In the genomic region with DNA sequence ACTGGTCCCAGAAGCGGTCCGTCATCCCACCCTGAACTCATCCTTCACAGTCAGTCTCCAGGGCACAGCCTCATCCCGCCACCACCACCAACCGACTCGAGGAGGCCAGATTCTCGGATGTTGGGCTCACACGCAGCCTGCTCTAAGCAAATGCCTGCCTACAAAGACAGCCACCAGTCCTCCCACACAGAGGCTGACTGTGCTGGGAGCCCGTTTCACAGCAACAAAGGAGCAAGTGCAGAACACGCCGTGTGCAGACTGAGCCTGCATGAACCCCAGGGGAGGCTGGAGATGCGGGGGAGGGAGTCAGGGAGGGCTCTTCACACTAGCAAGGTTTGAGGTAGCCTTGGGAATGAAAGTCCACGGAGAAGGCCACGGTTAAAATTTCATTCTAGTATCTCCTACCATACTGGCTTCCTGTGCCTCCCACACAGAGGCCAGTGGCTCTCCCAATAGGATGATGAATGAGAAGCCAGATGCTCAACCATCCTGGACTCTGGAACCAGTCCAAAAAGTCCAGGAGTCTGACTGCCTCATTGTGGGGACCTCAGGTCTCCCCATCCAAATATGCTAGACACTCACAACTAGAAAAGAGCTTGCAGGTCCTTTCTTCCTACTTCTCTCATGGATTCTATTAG, we compare ENCODE assay signal across 10 mouse cellular contexts. TPM values are rescaled to one million over a fixed set of nuclear protein-coding genes. Genes with fewer than 3 reads are reported as not detected.
DNase-seq lines count a peak whose midpoint lies in the region; ATAC-seq and TF ChIP-seq lines count a peak whose summit lies in the region.
"Had no signal": no experiment of that assay in that cellular context is flagged by ENCODE, and none has a peak within 500 bp of the region (broad histone marks: within the 10 kb centered on the region; RNA-seq: fewer than 3 reads in every experiment).

No protein-coding gene starts in this region.

- intact Hi-C loops in heart, adult 2 months (cut with DNase I): no loop called here

- H3K4me1 ChIP-seq in heart, adult 2 months (ENCODE audit: control insufficient read depth, insufficient read depth, low read length): peaks cover 6% of the 10 kb centered on the region
- H3K4me1 ChIP-seq in hindbrain, embryonic 16.5 days (ENCODE audit: control insufficient read depth, insufficient read depth, low read depth, low read length): peaks cover 24% of the 10 kb centered on the region
- peaks cover 55% of the 10 kb centered on the region for H3K4me1 ChIP-seq in midbrain, embryonic 12.5 days

- WGBS in heart, adult 2 months: 44% methylated on average over 13 of the region's 13 CpGs
- 29% methylated on average over 13 of the region's 13 CpGs for WGBS in hindbrain, embryonic 16.5 days
- WGBS in midbrain, embryonic 12.5 days: 61% methylated on average over 13 of the region's 13 CpGs

- no peaks in the 10 kb centered on the region for H3K9me3 ChIP-seq in hindbrain, embryonic 16.5 days (ENCODE audit: control insufficient read depth, low read length)
- H3K9me3 ChIP-seq in midbrain, embryonic 12.5 days: no peaks in the 10 kb centered on the region
- H3K9me3 ChIP-seq: limb, embryonic 15.5 days had no signal

- no peaks in the 10 kb centered on the region for H3K27me3 ChIP-seq in heart, adult 2 months (ENCODE audit: control insufficient read depth, insufficient read depth, low read length)
- no peaks in the 10 kb centered on the region for H3K27me3 ChIP-seq in hindbrain, embryonic 16.5 days (replicated peaks; ENCODE audit: control insufficient read depth, insufficient read depth, low read length)
- H3K27me3 ChIP-seq in midbrain, embryonic 12.5 days: no peaks in the 10 kb centered on the region
- H3K27me3 ChIP-seq: limb, embryonic 15.5 days had no signal

- DNase-seq in heart, adult 18-20 months: peak; percentile 28 to 38
- no peak for DNase-seq in heart, adult 2 months
- peak; percentile 93 for DNase-seq in brain, adult 2 months (ENCODE audit: low read depth, low spot score)
- DNase-seq in Muller cell, postnatal 12 days (ENCODE audit: inconsistent ontology term): no peak
- no peak for DNase-seq in adrenal gland, postnatal 4 days (ENCODE audit: low spot score in 2 of 2)
- DNase-seq: thymus, postnatal 36 days had no signal

- no peak for TF ChIP-seq EP300 in heart, adult 2 months (IDR thresholded peaks at IDR 0.05; ENCODE audit: insufficient read depth, low read depth, low read length)

- no peak overlapping the region for H3K9ac ChIP-seq in heart, adult 2 months (ENCODE audit: low read depth, low read length)
- peak overlapping the region; percentile 12 for H3K9ac ChIP-seq in hindbrain, embryonic 16.5 days (ENCODE audit: low read depth, low read length)
- H3K9ac ChIP-seq in midbrain, embryonic 12.5 days (replicated peaks): no peak overlapping the region
- H3K9ac ChIP-seq: limb, embryonic 15.5 days had no signal

- H3K4me3 ChIP-seq in heart, adult 2 months: no peak overlapping the region
- no peak overlapping the region for H3K4me3 ChIP-seq in hindbrain, embryonic 16.5 days (ENCODE audit: low read length)
- no peak overlapping the region for H3K4me3 ChIP-seq in midbrain, embryonic 12.5 days
- H3K4me3 ChIP-seq: limb, embryonic 15.5 days had no signal

- no peak overlapping the region for H3K27ac ChIP-seq in heart, adult 2 months
- peak overlapping the region; percentile 42; the same call in 1 of the 2 replicates for H3K27ac ChIP-seq in hindbrain, embryonic 16.5 days (ENCODE audit: low read depth, low read length)
- H3K27ac ChIP-seq in midbrain, embryonic 12.5 days (replicated peaks): 0 out of 2 replicates have a peak overlapping the region, but pooled peaks have one; percentile 35
- H3K27ac ChIP-seq: limb, embryonic 15.5 days had no signal

- 0 out of 2 replicates have a peak overlapping the region, but pooled peaks have one; percentile 4 for H3K4me2 ChIP-seq in hindbrain, embryonic 16.5 days (ENCODE audit: low read length)
- no peak overlapping the region for H3K4me2 ChIP-seq in midbrain, embryonic 12.5 days (replicated peaks)
- H3K4me2 ChIP-seq: limb, embryonic 15.5 days had no signal

- peak; percentile 74 for ATAC-seq in hindbrain, embryonic 16.5 days
- peak; percentile 30; the same call in 1 of the 2 replicates for ATAC-seq in midbrain, embryonic 12.5 days (ENCODE audit: low FRiP score, low read depth)
- ATAC-seq in megakaryocyte progenitor cell, adult 5-6 weeks (replicated peaks; ENCODE audit: poor library complexity): no peak

- TF ChIP-seq CTCF in heart, adult 2 months (IDR thresholded peaks at IDR 0.05): no peak

- no peaks in the 10 kb centered on the region for H3K36me3 ChIP-seq in heart, adult 2 months (ENCODE audit: control insufficient read depth, insufficient read depth, low read length)
- no peaks in the 10 kb centered on the region for H3K36me3 ChIP-seq in hindbrain, embryonic 16.5 days (ENCODE audit: control insufficient read depth, insufficient read depth, low read length)
- no peaks in the 10 kb centered on the region for H3K36me3 ChIP-seq in midbrain, embryonic 12.5 days
- H3K36me3 ChIP-seq: limb, embryonic 15.5 days had no signal

- no peak for TF ChIP-seq POLR2A in heart, adult 2 months (IDR thresholded peaks at IDR 0.05; ENCODE audit: insufficient read depth, low read depth, low read length)

- H3K79me2 ChIP-seq in heart, adult 2 months (replicated peaks; ENCODE audit: control insufficient read depth, insufficient read depth, low read length): no peaks in the 10 kb centered on the region

RNA-seq across cellular contexts. Expression of gene Kalrn, which starts 59.3 kb away (rescaled TPM):
- total RNA-seq in heart, adult 18-20 months (2021): 10 to 100 TPM; 20.9 to 21.2 TPM
- total RNA-seq in heart, adult 2 months (2021): 10 to 100 TPM; 26.1 to 31.8 TPM
- 8.2 and 13.6 TPM in 2 replicates for polyA plus RNA-seq in heart, adult 2 months (2012; rRNA removed)
- 20.9 and 23.3 TPM in 2 replicates for polyA plus RNA-seq in hindbrain, embryonic 16.5 days (2015; fragmentation: Nextera tagmentation; extraction: Ambion mirVana)
- polyA plus RNA-seq in midbrain, embryonic 12.5 days (2016; fragmentation: Nextera tagmentation; extraction: Ambion mirVana): 28.9 and 31.9 TPM in 2 replicates
- total RNA-seq in adrenal gland, postnatal 4 days (2021): 10 to 100 TPM; 23.0 to 24.1 TPM
- total RNA-seq in megakaryocyte progenitor cell, adult 5-6 weeks (2015): 2.0 and 3.3 TPM in 2 replicates
- total RNA-seq in megakaryocyte progenitor cell, adult 5-6 weeks (2017): 2.2 and 3.8 TPM in 2 replicates

Comparison
In these comparisons a context has a peak if more than half of its experiments do, and no peak if none do; other contexts are left out.
1. DNase-seq: peak in heart, adult 18-20 months (2 of 2) and brain, adult 2 months (single experiment); none in heart, adult 2 months (0 of 2), Muller cell, postnatal 12 days (single experiment) and adrenal gland, postnatal 4 days (0 of 2).
2. RNA of gene Kalrn, which starts 59.3 kb away (total RNA-seq): 26.1 to 31.8 TPM in heart, adult 2 months, 23.0 to 24.1 TPM in adrenal gland, postnatal 4 days and 20.9 to 21.2 TPM in heart, adult 18-20 months; 2.0 to 3.8 TPM in megakaryocyte progenitor cell, adult 5-6 weeks; every median in the first group is over 4 times any median in the second.